Mouse (Mus musculus) stomach, postnatal 0 days (tissue): ENCODE data around the gene Klhl15.

ENCODE experiments used
- CTCF ChIP-seq: IDR thresholded peaks from 2 replicates; pipeline ENCODE4 v1.5.1; 2016; ENCODE audit warnings: antibody characterized with exemption, low read depth, mild to moderate bottlenecking, moderate library complexity
- EP300 ChIP-seq: optimal IDR thresholded peaks from 2 replicates; pipeline ENCODE3; 2016; ENCODE audit warnings: antibody characterized with exemption

GRCm38 (mm10) chrX:94197789-94198188, 36.6 kb upstream of the Klhl15 start:
- TF ChIP-seq CTCF (peak; percentile 55), EP300 (no peak)
